Comparison of ENCODE assay signal across 23 mouse cellular contexts in genomic region chr10:41953528-41953864, GRCm38 (mm10).
"Had no signal": no experiment of that assay in that cellular context is flagged by ENCODE, and none has a peak within 500 bp of the region (broad histone marks: within the 10 kb centered on the region; RNA-seq: fewer than 3 reads in every experiment).

No protein-coding gene starts in this region.

- H3K4me1 ChIP-seq: kidney, embryonic 15.5 days; limb, embryonic 12.5 days; limb, embryonic 15.5 days; midbrain, embryonic 10.5 days; midbrain, embryonic 13.5 days had no signal

- H3K4me2 ChIP-seq: kidney, embryonic 15.5 days; limb, embryonic 12.5 days; limb, embryonic 15.5 days; liver, embryonic 11.5 days; lung, embryonic 14.5 days; midbrain, embryonic 13.5 days had no signal

- H3K9me3 ChIP-seq: kidney, embryonic 15.5 days; limb, embryonic 12.5 days; limb, embryonic 15.5 days; megakaryocyte, embryonic 14.5 days; midbrain, embryonic 10.5 days; midbrain, embryonic 13.5 days had no signal

- H3K4me3 ChIP-seq: kidney, embryonic 15.5 days; limb, embryonic 12.5 days; limb, embryonic 15.5 days; megakaryocyte, embryonic 14.5 days; midbrain, embryonic 10.5 days; midbrain, embryonic 13.5 days had no signal

- ATAC-seq: liver, postnatal 0 days; lung, postnatal 0 days; midbrain, embryonic 13.5 days; midbrain, embryonic 16.5 days had no signal

- H3K36me3 ChIP-seq: kidney, embryonic 15.5 days; limb, embryonic 12.5 days; limb, embryonic 15.5 days; midbrain, embryonic 10.5 days; midbrain, embryonic 13.5 days had no signal

- H3K27me3 ChIP-seq: kidney, embryonic 15.5 days; limb, embryonic 12.5 days; limb, embryonic 15.5 days; megakaryocyte, embryonic 14.5 days; midbrain, embryonic 13.5 days had no signal

- H3K9ac ChIP-seq: kidney, embryonic 15.5 days; limb, embryonic 12.5 days; limb, embryonic 15.5 days; liver, embryonic 14.5 days; liver, postnatal 0 days; lung, embryonic 14.5 days; midbrain, embryonic 13.5 days had no signal

- H3K27ac ChIP-seq: kidney, embryonic 15.5 days; limb, embryonic 12.5 days; limb, embryonic 15.5 days; liver, embryonic 14.5 days; midbrain, embryonic 10.5 days; midbrain, embryonic 13.5 days; stomach, postnatal 0 days had no signal

- DNase-seq: kidney, adult 8-10 months; kidney, postnatal 14 days; kidney, postnatal 4 days; left cerebral cortex, postnatal 4 days; liver, postnatal 0 days; lung, embryonic 14.5 days; lung, postnatal 36 days; right cerebral cortex, adult 18-20 months; right cerebral cortex, postnatal 14 days; thymus, adult 2 months; thymus, postnatal 14 days; thymus, postnatal 4 days had no signal
